8 mouse cellular contexts compared by ENCODE assay signal in the genomic region with DNA sequence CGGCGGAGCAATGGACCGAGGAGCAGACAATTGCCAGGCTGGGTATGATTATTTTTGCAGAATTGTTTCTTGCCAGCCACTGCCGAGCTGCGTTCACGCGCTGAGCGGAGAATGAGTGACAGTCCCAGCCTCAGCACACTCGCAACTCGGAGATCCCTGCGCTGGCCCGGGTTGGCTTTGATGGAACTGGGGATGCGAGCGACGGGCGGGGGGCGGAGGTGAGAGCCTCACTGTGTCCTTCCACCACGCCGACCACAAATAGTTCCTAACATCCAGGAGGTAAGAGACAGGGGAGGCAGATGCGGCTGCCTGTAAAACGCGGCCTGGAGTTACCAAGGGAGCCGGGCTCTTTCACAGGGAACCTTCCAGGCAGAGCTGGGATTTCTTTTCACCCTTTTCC. TPM values are rescaled to one million over a fixed set of nuclear protein-coding genes. Genes with fewer than 3 reads are reported as not detected.
DNase-seq lines count a peak whose midpoint lies in the region; ATAC-seq lines count a peak whose summit lies in the region.

A gene (minus strand): TSS at position 120 of the 400 bp plus-strand sequence.

- H3K36me3 ChIP-seq in embryonic facial prominence, embryonic 15.5 days, result no peaks in the 10 kb centered on the region
- H3K36me3 ChIP-seq in heart, embryonic 10.5 days, result no peaks in the 10 kb centered on the region
- H3K36me3 ChIP-seq in limb, embryonic 12.5 days, result no peaks in the 10 kb centered on the region
- H3K36me3 ChIP-seq in midbrain, embryonic 14.5 days (ENCODE audit: control insufficient read depth, insufficient read depth, low read length), result no peaks in the 10 kb centered on the region
- H3K36me3 ChIP-seq in stomach, embryonic 16.5 days (ENCODE audit: control insufficient read depth, insufficient read depth, low read length), result no peaks in the 10 kb centered on the region

- peak within 1 kb of the TSS; percentile 63 for H3K9ac ChIP-seq in embryonic facial prominence, embryonic 15.5 days
- peak within 1 kb of the TSS; percentile 76 for H3K9ac ChIP-seq in limb, embryonic 12.5 days (replicated peaks)
- peak within 1 kb of the TSS; percentile 98 for H3K9ac ChIP-seq in midbrain, embryonic 14.5 days (replicated peaks; ENCODE audit: low read length)
- peak within 1 kb of the TSS; percentile 72 for H3K9ac ChIP-seq in stomach, embryonic 16.5 days (ENCODE audit: low read length)

- H3K4me3 ChIP-seq in embryonic facial prominence, embryonic 15.5 days (replicated peaks), result peak within 1 kb of the TSS; percentile 77
- peak within 1 kb of the TSS; percentile 70 for H3K4me3 ChIP-seq in heart, embryonic 10.5 days
- H3K4me3 ChIP-seq in limb, embryonic 12.5 days (replicated peaks), result peak within 1 kb of the TSS; percentile 79
- H3K4me3 ChIP-seq in midbrain, embryonic 14.5 days (replicated peaks; ENCODE audit: low read depth, low read length), result peak within 1 kb of the TSS; percentile 94
- H3K4me3 ChIP-seq in stomach, embryonic 16.5 days (replicated peaks; ENCODE audit: low read length), result peak within 1 kb of the TSS; percentile 58

- peak; percentile 81 for ATAC-seq in embryonic facial prominence, embryonic 15.5 days (ENCODE audit: insufficient number of reproducible peaks, low FRiP score, low TSS enrichment, low read depth)
- peak; percentile 77 for ATAC-seq in limb, embryonic 12.5 days (ENCODE audit: insufficient number of reproducible peaks, insufficient read depth, low FRiP score, low TSS enrichment, low read depth)
- peak; percentile 74 for ATAC-seq in midbrain, embryonic 14.5 days (ENCODE audit: low FRiP score, low TSS enrichment)
- peak; percentile 81; the same call in 1 of the 2 replicates for ATAC-seq in stomach, embryonic 16.5 days (ENCODE audit: insufficient read depth, low FRiP score)

- peak within 1 kb of the TSS; percentile 89 for H3K27ac ChIP-seq in embryonic facial prominence, embryonic 15.5 days (replicated peaks)
- H3K27ac ChIP-seq in heart, embryonic 10.5 days, result peak within 1 kb of the TSS; percentile 84
- 0 out of 2 replicates have a peak within 1 kb of the TSS, but pooled peaks have one; percentile 53 for H3K27ac ChIP-seq in limb, embryonic 12.5 days
- H3K27ac ChIP-seq in midbrain, embryonic 14.5 days (replicated peaks; ENCODE audit: low read depth, low read length), result peak within 1 kb of the TSS; percentile 98
- peak within 1 kb of the TSS; percentile 61 for H3K27ac ChIP-seq in stomach, embryonic 16.5 days (ENCODE audit: low read length)

- no peaks in the 10 kb centered on the region for H3K27me3 ChIP-seq in embryonic facial prominence, embryonic 15.5 days
- H3K27me3 ChIP-seq in heart, embryonic 10.5 days (ENCODE audit: insufficient read depth, poor library complexity, severe bottlenecking), result no peaks in the 10 kb centered on the region
- peaks cover 23% of the 10 kb centered on the region for H3K27me3 ChIP-seq in limb, embryonic 12.5 days
- H3K27me3 ChIP-seq in midbrain, embryonic 14.5 days (ENCODE audit: control insufficient read depth, insufficient read depth, low read length), result no peaks in the 10 kb centered on the region
- peaks cover 15% of the 10 kb centered on the region; the same call in 1 of the 2 replicates for H3K27me3 ChIP-seq in stomach, embryonic 16.5 days (ENCODE audit: control insufficient read depth, insufficient read depth, low read length)

- DNase-seq in spleen, postnatal 10 days (ENCODE audit: low spot score in 2 of 2), result peak; percentile 7 to 48
- no peak for DNase-seq in spleen, postnatal 14 days (ENCODE audit: low spot score in 2 of 2)
- DNase-seq in heart, embryonic 10.5 days (ENCODE audit: low spot score), result peak; percentile 96
- peak; percentile 67 for DNase-seq in kidney, adult 9 months
- DNase-seq in midbrain, embryonic 14.5 days, result peak; percentile 99

- peaks cover 9% of the 10 kb centered on the region for H3K4me1 ChIP-seq in embryonic facial prominence, embryonic 15.5 days
- H3K4me1 ChIP-seq in heart, embryonic 10.5 days, result peaks cover 13% of the 10 kb centered on the region
- H3K4me1 ChIP-seq in limb, embryonic 12.5 days (replicated peaks), result peaks cover 6% of the 10 kb centered on the region
- peaks cover 27% of the 10 kb centered on the region for H3K4me1 ChIP-seq in midbrain, embryonic 14.5 days (ENCODE audit: control insufficient read depth, insufficient read depth, low read length)
- H3K4me1 ChIP-seq in stomach, embryonic 16.5 days (ENCODE audit: control insufficient read depth, insufficient read depth, low read length), result peaks cover 12% of the 10 kb centered on the region; the same call in 1 of the 2 replicates

- WGBS in embryonic facial prominence, embryonic 15.5 days, result under 1% methylated on average over 23 of the region's 23 CpGs
- under 1% methylated on average over 23 of the region's 23 CpGs for WGBS in heart, embryonic 10.5 days
- WGBS in limb, embryonic 12.5 days, result 0% methylated on average over 23 of the region's 23 CpGs
- WGBS in midbrain, embryonic 14.5 days, result under 1% methylated on average over 23 of the region's 23 CpGs
- under 1% methylated on average over 23 of the region's 23 CpGs for WGBS in stomach, embryonic 16.5 days

- H3K4me2 ChIP-seq in embryonic facial prominence, embryonic 15.5 days (replicated peaks), result peak within 1 kb of the TSS; percentile 92
- H3K4me2 ChIP-seq in limb, embryonic 12.5 days, result peak within 1 kb of the TSS; percentile 95
- peak within 1 kb of the TSS; percentile 69 for H3K4me2 ChIP-seq in midbrain, embryonic 14.5 days (ENCODE audit: low read length)
- H3K4me2 ChIP-seq in stomach, embryonic 16.5 days (ENCODE audit: low read depth, low read length), result peak within 1 kb of the TSS; percentile 66

- no peaks in the 10 kb centered on the region for H3K9me3 ChIP-seq in embryonic facial prominence, embryonic 15.5 days (replicated peaks)
- H3K9me3 ChIP-seq in heart, embryonic 10.5 days, result no peaks in the 10 kb centered on the region
- H3K9me3 ChIP-seq in limb, embryonic 12.5 days, result no peaks in the 10 kb centered on the region
- H3K9me3 ChIP-seq in midbrain, embryonic 14.5 days (ENCODE audit: control insufficient read depth, low read length), result no peaks in the 10 kb centered on the region
- no peaks in the 10 kb centered on the region for H3K9me3 ChIP-seq in stomach, embryonic 16.5 days (replicated peaks; ENCODE audit: control insufficient read depth, low read length)

RNA-seq across cellular contexts. Expression of the gene that starts here (rescaled TPM):
- polyA plus RNA-seq in embryonic facial prominence, embryonic 15.5 days (2015; fragmentation: Nextera tagmentation; extraction: Ambion mirVana), result 140 and 142 TPM in 2 replicates
- 29.8 and 30.0 TPM in 2 replicates for polyA plus RNA-seq in heart, embryonic 10.5 days (2016; fragmentation: Nextera tagmentation; extraction: Ambion mirVana)
- polyA plus RNA-seq in limb, embryonic 12.5 days (2016; fragmentation: Nextera tagmentation; extraction: Ambion mirVana), result 48.7 and 59.2 TPM in 2 replicates
- 389 and 477 TPM in 2 replicates for polyA plus RNA-seq in midbrain, embryonic 14.5 days (2014; fragmentation: Nextera tagmentation; extraction: Ambion mirVana)
- polyA plus RNA-seq in stomach, embryonic 16.5 days (2015; fragmentation: Nextera tagmentation; extraction: Ambion mirVana), result 107 and 114 TPM in 2 replicates

Comparison
In these comparisons a context has a peak if more than half of its experiments do, and no peak if none do; other contexts are left out.
1. DNase-seq: peak in spleen, postnatal 10 days (2 of 2), heart, embryonic 10.5 days (single experiment), kidney, adult 9 months (single experiment) and midbrain, embryonic 14.5 days (single experiment); none in spleen, postnatal 14 days (0 of 2).
2. Peak in every context shown above with its lines, with median percentiles within 50 percentile points of each other: ATAC-seq, H3K27ac ChIP-seq, H3K4me2 ChIP-seq, H3K4me3 ChIP-seq and H3K9ac ChIP-seq.